Mouse (Mus musculus): ENCODE measurements around the gene Rab25. TPM values are rescaled to one million over a fixed set of nuclear protein-coding genes. Genes with fewer than 3 reads are reported as not detected.

Gene Rab25
- polyA plus RNA-seq, 1 experiment from 2014 or later, result 0.41 TPM

DNA sequence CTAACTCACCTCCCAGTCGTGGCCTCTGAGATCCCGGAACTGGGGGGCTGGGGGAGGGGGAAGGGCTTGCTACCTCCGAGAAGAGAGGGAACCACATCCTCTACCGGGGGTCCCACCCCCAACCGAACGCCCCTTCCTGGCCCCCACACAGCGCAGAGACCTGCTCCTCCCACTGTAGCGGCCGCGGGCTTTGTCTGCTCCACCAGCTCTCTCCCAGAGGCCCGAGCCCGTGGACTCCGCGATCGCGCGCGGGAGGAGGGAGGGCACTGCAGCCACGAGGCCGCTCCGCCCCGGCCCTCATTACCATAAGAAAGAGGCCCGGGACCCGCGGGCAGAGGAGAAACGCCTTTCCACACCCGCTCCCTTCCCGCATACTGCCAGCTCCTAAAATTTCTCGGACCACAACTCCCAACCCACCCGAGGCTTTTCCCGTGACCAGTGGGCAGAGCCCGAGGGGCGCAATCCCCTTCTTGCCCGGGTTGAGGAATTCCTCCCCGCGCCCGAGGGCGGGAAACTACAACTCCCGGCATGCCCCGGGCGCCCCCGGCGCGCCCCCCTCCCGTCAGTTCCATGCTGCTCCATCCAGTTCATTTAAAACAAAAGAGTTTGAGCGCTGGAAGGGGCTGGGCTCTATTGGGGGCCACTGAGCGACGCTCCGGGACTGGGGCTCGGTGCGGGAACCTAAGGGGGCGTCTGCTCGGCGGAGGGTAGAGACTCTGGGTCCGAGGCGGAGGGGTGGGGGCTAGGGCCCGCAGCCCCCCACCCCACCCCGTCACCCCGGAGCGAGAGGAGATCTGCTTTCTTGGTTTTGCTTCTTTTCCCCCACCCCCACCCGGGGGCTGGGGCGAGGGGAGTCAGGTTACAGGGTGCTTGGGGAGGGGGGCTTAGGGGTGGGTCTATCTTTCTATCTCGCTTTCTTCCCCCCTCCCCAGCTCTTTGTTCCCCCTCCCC is 16.5 kb downstream of the Rab25 start:
- DNase-seq (ENCODE audit: low read depth, low spot score) (no peak), ATAC-seq (peak; percentile 32)
- in situ Hi-C loops (cut with MboI; ENCODE audit: low pct_unique_long_range_greater_than_20kb), result no loop called here
- no peaks in the 10 kb centered on the region for H3K27me3 ChIP-seq
- CTCF ChIA-PET, result interaction anchor here (1.6 to 23.7 kb wide), 3 partner anchors 10 to 47 kb away, joined by 5 to 484 read pairs (median 6); no protein-coding TSS in a partner anchor
- POLR2A ChIA-PET, result interaction anchor here (0.5 to 2.3 kb wide), 13 partner anchors 9 to 195 kb away, joined by 3 to 6 read pairs (median 4); partner anchors contain the start of genes Smg5, Tmem79 and Ubqln4
- TF ChIP-seq CTCF (IDR thresholded peaks at IDR 0.05), result no peak

DNA sequence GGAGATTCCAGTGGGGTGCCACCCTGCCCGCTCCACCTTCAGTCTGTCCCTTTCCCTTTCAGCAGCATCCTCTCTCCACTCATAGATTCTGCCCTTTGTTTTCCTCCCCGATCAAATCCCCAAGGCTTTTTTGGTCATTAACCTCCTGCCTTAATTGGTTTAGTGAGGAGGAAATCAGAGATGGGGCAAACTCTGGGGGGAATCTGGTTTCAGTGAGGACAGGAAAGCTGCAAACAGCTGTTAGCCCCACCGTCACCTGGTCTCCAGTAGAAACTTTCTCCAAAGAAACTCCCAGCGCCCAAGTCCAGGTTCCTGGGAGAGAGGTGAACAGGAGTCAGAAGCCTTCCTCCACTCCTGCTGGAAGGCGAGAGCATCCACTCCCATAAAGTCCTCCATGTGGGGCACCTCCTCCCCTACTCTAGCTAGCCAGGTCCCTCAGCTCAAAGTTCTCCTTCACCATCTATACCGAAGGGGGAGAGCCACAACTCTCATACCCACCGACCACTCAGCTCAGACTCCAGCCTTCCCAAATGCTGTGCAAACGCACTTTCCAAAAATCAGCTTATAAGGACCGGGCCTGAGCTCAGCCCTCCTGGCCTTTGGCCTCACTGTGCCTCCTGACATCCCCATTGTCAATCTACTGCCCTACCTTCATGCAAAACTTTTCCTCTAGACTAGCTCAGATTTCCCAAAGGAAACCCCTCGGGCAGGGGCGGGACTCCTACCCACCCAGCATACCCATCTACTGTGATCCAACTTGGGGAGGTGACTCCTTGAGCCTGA is 17.8 kb downstream of the Rab25 start:
- no peak for ATAC-seq
- no peak for TF ChIP-seq CTCF (IDR thresholded peaks at IDR 0.05)
- ChIA-PET POLR2A (interaction anchor here (1.0 to 2.3 kb wide), 9 partner anchors 10 to 194 kb away, joined by 3 to 9 read pairs (median 5); partner anchors contain the start of genes Smg5, Tmem79 and Ubqln4), CTCF (interaction anchor here (0.9 to 23.7 kb wide), 9 partner anchors 9 to 123 kb away, joined by 3 to 484 read pairs (median 4); no protein-coding TSS in a partner anchor)
- no peak for DNase-seq (ENCODE audit: low read depth, low spot score)
- no peaks in the 10 kb centered on the region for H3K27me3 ChIP-seq
- in situ Hi-C loops (cut with MboI; ENCODE audit: low pct_unique_long_range_greater_than_20kb), result no loop called here

DNA sequence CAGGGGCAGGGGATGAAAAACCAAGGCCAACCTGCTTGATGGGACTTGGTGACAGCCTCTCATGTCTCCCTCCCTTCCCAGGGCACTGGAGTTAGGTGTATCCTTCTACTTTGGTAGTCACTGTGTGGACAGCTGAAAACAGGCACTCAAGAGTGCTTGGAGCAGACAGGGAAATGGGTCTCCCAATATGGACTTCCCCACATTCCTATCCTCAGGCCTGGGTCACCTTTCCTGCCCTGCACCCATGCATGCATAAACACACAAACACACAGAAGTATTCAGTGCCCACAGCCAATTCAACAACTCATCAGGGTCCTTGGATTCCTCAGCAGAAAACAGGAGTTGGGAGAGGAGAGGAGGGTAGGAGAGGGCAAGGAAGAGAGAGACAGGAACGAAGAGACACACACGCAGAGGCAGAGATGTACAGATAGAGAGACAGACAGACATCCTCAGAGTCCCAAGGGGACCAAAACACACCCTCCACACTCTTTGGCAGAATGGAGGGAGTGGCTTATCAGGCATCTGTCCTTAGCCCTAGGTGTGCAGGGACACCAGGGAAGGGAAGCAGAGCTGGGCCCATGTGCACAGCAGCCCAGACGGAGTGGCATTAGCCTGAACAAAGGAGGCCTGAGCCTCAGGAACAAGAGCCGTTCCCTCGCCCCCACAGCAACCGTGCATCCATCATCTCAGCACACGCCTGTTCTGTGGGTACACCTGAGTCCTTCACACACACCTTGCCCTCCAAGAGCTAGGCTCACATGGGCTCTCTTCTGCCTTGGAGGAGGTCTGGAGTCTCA is 18.7 kb downstream of the Rab25 start:
- no peaks in the 10 kb centered on the region for H3K27me3 ChIP-seq
- ChIA-PET POLR2A (interaction anchor here (1.0 to 2.2 kb wide), 4 partner anchors 27 to 193 kb away, joined by 5 to 9 read pairs (median 6); partner anchors contain the start of genes Smg5 and Tmem79), CTCF (interaction anchor here (0.9 to 23.7 kb wide), 6 partner anchors 13 to 74 kb away, joined by 3 to 484 read pairs (median 4); no protein-coding TSS in a partner anchor)
- ATAC-seq, result no peak
- DNase-seq (ENCODE audit: low read depth, low spot score), result no peak
- no peak for TF ChIP-seq CTCF (IDR thresholded peaks at IDR 0.05)
- in situ Hi-C loops (cut with MboI; ENCODE audit: low pct_unique_long_range_greater_than_20kb), result no loop called here

DNA sequence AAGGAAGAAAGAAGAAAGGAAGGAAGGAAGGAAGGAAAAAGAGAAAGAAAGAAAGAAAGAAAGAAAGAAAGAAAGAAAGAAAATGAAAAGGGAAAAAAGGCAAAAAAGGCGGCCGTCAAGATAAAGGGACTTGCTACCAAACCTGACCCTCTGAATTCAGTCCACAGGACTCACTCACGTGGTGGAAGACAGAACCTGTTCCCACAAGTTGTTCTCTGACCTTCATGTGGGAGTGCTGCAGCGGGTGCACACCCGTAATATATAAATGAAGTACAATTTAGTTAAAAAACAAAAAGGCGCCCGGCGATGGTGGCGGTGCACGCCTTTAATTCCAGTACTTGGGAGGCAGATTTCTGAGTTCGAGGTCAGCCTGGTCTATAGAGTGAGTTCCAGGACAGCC is 19.5 kb downstream of the Rab25 start:
- no peak for TF ChIP-seq CTCF (IDR thresholded peaks at IDR 0.05)
- no peak for ATAC-seq
- ChIA-PET POLR2A (no interaction called here), CTCF (interaction anchor here (23.7 kb wide), 1 partner anchor 44 kb away, joined by 484 read pairs; no protein-coding TSS in a partner anchor)
- no peak for DNase-seq (ENCODE audit: low read depth, low spot score)
- H3K27me3 ChIP-seq, result no peaks in the 10 kb centered on the region
- in situ Hi-C loops (cut with MboI; ENCODE audit: low pct_unique_long_range_greater_than_20kb), result no loop called here

DNA sequence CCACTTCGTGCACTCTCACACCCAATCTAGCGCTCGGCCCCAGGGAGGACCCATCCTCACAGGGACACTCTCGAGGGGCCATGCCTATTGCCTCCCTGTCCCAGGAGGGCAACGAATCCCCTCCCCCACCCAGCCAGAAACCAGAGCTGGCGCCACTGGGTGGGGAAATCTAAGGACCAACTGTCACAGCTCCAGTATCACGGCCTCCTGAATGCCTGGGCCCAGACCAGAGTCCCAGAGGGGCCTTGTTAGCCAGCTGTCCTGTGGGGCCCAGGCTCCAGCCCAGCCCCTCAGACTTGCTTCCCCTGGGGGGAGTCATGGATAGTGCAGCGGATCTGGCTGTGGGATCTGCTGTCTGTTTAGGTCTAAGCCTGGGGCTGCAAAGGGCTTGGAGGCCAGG is 20.5 kb downstream of the Rab25 start:
- no peaks in the 10 kb centered on the region for H3K27me3 ChIP-seq
- POLR2A ChIA-PET, result interaction anchor here (0.7 to 0.9 kb wide), 3 partner anchors 24 to 149 kb away, joined by 3 read pairs; no protein-coding TSS in a partner anchor
- no peak for TF ChIP-seq CTCF (IDR thresholded peaks at IDR 0.05)
- CTCF ChIA-PET, result interaction anchor here (0.9 to 23.7 kb wide), 3 partner anchors 43 to 121 kb away, joined by 3 to 484 read pairs (median 5); no protein-coding TSS in a partner anchor
- no peak for ATAC-seq
- DNase-seq (ENCODE audit: low read depth, low spot score), result no peak
- in situ Hi-C loops (cut with MboI; ENCODE audit: low pct_unique_long_range_greater_than_20kb), result no loop called here

DNA sequence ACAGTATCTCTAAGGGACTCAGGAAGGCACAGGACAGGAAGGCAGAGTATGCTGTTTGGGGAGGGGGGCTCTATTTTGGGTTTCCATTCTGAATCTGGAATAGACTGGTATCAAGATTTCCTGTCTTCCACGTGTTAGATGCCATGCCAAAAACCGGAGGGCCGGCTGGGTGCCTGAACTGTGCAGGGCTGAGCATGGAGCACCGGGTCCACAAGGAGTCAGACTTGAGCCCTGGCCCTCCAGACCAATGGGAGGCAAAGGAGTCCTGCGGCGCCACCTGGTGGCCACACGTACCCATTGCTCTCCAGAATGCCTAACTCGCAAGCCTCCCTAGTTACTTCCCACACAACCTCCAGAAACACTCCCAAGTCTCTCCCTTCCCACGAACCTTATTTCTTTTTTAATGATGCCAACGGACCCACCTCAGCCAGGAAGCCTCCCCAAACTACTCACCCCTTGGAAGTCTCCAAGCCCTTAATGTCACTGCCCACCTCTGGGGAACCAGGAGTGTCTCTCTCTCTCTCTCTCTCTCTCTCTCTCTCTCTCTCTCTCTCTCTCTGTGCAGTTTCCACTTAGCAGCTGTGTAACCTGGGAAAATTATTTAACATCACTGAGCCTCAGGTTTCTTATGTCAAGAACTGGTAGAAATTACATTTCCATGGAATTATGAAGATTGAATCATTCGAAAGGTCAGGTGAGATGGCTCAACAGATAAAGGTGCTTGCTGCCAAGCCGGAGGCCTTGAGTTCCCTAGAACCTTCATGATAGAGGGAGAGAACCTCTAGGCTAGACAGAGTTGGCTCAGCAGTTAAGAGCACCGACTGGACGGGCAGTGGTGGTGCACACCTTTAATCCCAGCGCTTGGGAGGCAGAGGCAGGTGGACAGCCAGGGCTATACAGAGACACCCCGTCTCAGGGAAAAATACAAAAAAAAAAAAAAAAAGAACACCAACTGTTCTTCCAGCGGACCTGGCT is 21.7 kb downstream of the Rab25 start:
- POLR2A ChIA-PET, result interaction anchor here (0.7 to 3.4 kb wide), 6 partner anchors 23 to 118 kb away, joined by 3 to 13 read pairs (median 6); no protein-coding TSS in a partner anchor
- CTCF ChIA-PET, result interaction anchor here (0.6 to 23.7 kb wide), 7 partner anchors 10 to 120 kb away, joined by 3 to 484 read pairs (median 5); no protein-coding TSS in a partner anchor
- TF ChIP-seq CTCF (IDR thresholded peaks at IDR 0.05), result no peak
- DNase-seq (ENCODE audit: low read depth, low spot score), result peak; percentile 81
- H3K27me3 ChIP-seq, result no peaks in the 10 kb centered on the region
- in situ Hi-C loops (cut with MboI; ENCODE audit: low pct_unique_long_range_greater_than_20kb), result no loop called here
- peak; percentile 60 for ATAC-seq

DNA sequence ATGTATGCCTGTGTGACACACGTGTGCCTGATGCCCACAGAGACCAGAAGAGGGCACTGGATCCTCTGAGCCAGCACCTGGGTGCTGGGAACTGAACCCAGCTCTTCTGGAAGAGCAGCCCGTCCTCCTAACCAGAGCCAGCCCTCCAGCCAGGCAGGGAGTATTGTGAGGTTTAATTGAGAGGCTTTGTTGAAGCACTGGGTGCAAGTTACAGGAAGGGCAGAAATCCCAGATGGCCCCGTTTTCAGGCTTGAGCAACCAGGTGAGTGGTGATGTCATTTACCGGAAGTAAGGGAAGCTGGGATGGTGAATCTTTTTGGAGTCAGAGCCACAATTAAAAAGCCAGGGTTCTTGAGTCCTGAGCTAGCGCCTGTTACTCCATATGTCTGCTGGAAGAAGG is 23.1 kb downstream of the Rab25 start:
- H3K27me3 ChIP-seq, result no peaks in the 10 kb centered on the region
- CTCF ChIA-PET, result interaction anchor here (1.0 to 23.7 kb wide), 4 partner anchors 9 to 118 kb away, joined by 4 to 484 read pairs (median 5); no protein-coding TSS in a partner anchor
- ATAC-seq, result no peak
- in situ Hi-C loops (cut with MboI; ENCODE audit: low pct_unique_long_range_greater_than_20kb), result no loop called here
- POLR2A ChIA-PET, result interaction anchor here (1.2 to 3.4 kb wide), 4 partner anchors 22 to 117 kb away, joined by 3 to 13 read pairs (median 10); no protein-coding TSS in a partner anchor
- TF ChIP-seq CTCF (IDR thresholded peaks at IDR 0.05), result no peak
- no peak for DNase-seq (ENCODE audit: low read depth, low spot score)

DNA sequence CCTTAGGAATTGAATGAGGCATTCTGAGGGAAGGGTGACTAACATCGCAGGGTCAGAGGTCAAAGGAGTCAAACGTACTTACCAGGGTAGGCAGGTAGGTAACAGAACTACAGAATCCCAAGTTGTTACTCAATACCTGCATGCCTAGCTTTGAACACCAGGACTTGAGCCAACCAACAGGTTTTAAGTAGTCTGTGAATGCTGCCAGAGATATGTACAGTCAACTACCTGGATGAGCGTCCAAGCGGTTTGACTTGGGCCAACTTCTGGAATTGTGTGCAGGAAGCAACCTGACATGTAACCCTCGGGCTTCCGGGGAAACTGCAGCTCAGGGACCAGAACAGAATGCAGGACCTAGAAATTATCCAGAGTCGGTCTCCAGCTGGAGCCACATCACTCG is 25.1 kb downstream of the Rab25 start:
- ATAC-seq (no peak), DNase-seq (ENCODE audit: low read depth, low spot score) (no peak)
- ChIA-PET POLR2A (interaction anchor here (1.0 to 3.4 kb wide), 3 partner anchors 13 to 39 kb away, joined by 3 to 19 read pairs (median 13); no protein-coding TSS in a partner anchor), CTCF (interaction anchor here (0.9 to 23.7 kb wide), 7 partner anchors 8 to 116 kb away, joined by 3 to 484 read pairs (median 13); partner anchors contain the start of gene Lmna)
- in situ Hi-C loops (cut with MboI; ENCODE audit: low pct_unique_long_range_greater_than_20kb), result loop anchor here (5.0 kb wide), 2 partner anchors 36 to 116 kb away; no protein-coding TSS in a partner anchor
- no peaks in the 10 kb centered on the region for H3K27me3 ChIP-seq
- TF ChIP-seq CTCF (IDR thresholded peaks at IDR 0.05), result no peak
